Mouse (Mus musculus) small intestine, adult 2 months (tissue): Measurements from ENCODE around the gene Olfml3.

Experiments used
- CTCF ChIP-seq: fragments of 200-500 bp; IDR thresholded peaks from 2 replicates; pipeline ENCODE4 v1.5.1; 2012; ENCODE audit warnings: low read depth, mild to moderate bottlenecking, control low read depth, inconsistent platforms, low read length, moderate library complexity, mixed read lengths; ENCODE audit not compliant: insufficient replicate concordance, insufficient read length; ENCODE audit errors: extremely low read depth
- POLR2A ChIP-seq: fragments of 200-500 bp; IDR thresholded peaks from 2 replicates; pipeline ENCODE4 v1.6.1; 2012; ENCODE audit warnings: low read depth, mild to moderate bottlenecking, control low read depth, inconsistent platforms, low read length, moderate library complexity

GRCm38 (mm10) chr3:103771531-103772130, 33.8 kb upstream of the Olfml3 start:
- TF ChIP-seq POLR2A (no peak), CTCF (no peak)
